Comparison of ENCODE assay signal across 9 mouse cellular contexts in the genomic region with DNA sequence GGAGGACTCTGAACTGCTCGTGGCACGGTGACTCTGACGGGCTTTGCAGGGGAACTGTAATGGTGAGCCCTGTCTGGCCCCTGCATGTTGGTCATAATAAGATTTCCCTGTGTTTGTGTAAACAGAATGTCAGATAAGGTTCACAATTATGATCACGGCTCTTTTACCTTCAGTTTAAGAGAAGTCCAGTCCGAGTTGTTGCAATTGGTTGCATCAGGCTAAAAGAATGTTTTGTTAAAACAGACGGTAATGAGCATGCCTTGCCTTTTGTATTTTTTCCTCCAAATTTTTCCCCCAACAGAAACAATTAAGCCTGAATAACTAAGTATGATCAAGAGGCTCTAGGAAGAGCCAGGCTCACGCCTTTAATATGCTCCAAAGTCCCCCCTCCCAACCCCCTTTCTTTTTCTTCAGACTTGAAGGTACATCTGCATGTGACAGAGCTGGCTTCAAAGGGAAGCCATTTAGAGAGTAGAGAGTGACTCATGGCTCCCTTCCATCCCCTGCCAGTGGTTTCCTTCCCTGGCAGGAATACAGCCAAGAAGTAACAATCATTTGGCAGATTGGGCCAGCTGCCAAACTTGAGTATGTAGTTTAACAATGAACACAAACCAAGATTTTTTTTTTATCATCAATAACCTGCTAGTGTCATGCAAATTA.
A peak's percentile ranks its signal among the peaks of the same experiment; 100 is the strongest.
DNase-seq lines count a peak whose midpoint lies in the region; ATAC-seq and TF ChIP-seq lines count a peak whose summit lies in the region.
"Had no signal": no experiment of that assay in that cellular context is flagged by ENCODE, and none has a peak within 500 bp of the region (broad histone marks: within the 10 kb centered on the region; RNA-seq: fewer than 3 reads in every experiment).

No protein-coding gene starts in this region.

- no peaks in the 10 kb centered on the region for H3K9me3 ChIP-seq in kidney, embryonic 16.5 days (ENCODE audit: low read length)
- H3K9me3 ChIP-seq: limb, embryonic 12.5 days had no signal

- H3ac ChIP-seq in myocyte (ENCODE audit: control insufficient read depth, insufficient read length): no peak overlapping the region

- 48% methylated on average over 7 of the region's 7 CpGs for WGBS in kidney, embryonic 16.5 days

- TF ChIP-seq POLR2A in myocyte (IDR thresholded peaks at IDR 0.05; ENCODE audit: insufficient read length, low read depth): no peak

- no peak overlapping the region for H3K4me2 ChIP-seq in kidney, embryonic 16.5 days (replicated peaks; ENCODE audit: low read depth, low read length)
- H3K4me2 ChIP-seq in myocyte (ENCODE audit: low read depth): peak overlapping the region; percentile 49
- H3K4me2 ChIP-seq: limb, embryonic 12.5 days had no signal

- H3K4me3 ChIP-seq in kidney, embryonic 16.5 days (ENCODE audit: low read length): no peak overlapping the region
- H3K4me3 ChIP-seq in myocyte: no peak overlapping the region
- H3K4me3 ChIP-seq: limb, embryonic 12.5 days had no signal

- H3K27me3 ChIP-seq in kidney, embryonic 16.5 days (ENCODE audit: insufficient read depth, low read length): no peaks in the 10 kb centered on the region
- no peaks in the 10 kb centered on the region for H3K27me3 ChIP-seq in myocyte (ENCODE audit: control insufficient read depth, insufficient read depth, insufficient read length)

- no peaks in the 10 kb centered on the region for H3K36me3 ChIP-seq in kidney, embryonic 16.5 days (ENCODE audit: insufficient read depth, low read length)
- H3K36me3 ChIP-seq in myocyte (ENCODE audit: control insufficient read depth, insufficient read depth): no peaks in the 10 kb centered on the region
- H3K36me3 ChIP-seq: limb, embryonic 12.5 days had no signal

- 0 out of 2 replicates have a peak, but pooled peaks have one; percentile 51 for ATAC-seq in kidney, embryonic 16.5 days (ENCODE audit: low FRiP score, low TSS enrichment)

- H3K9ac ChIP-seq in kidney, embryonic 16.5 days (replicated peaks; ENCODE audit: low read length): no peak overlapping the region
- H3K9ac ChIP-seq: limb, embryonic 12.5 days had no signal

- H3K79me2 ChIP-seq in myocyte (ENCODE audit: control insufficient read depth, insufficient read depth): no peaks in the 10 kb centered on the region

- peak; percentile 23 for DNase-seq in ovary, postnatal 36 days (ENCODE audit: low spot score)
- DNase-seq in ovary, postnatal 10 days (ENCODE audit: low spot score): no peak
- peak; percentile 85 for DNase-seq in adrenal gland, postnatal 14 days
- no peak for DNase-seq in gastrocnemius, postnatal 10 days
- no peak for DNase-seq in layer of hippocampus, postnatal 14 days (ENCODE audit: low spot score in 2 of 2)
- DNase-seq: heart, adult 18-20 months had no signal

- H3K4me1 ChIP-seq in kidney, embryonic 16.5 days (ENCODE audit: insufficient read depth, low read length): no peaks in the 10 kb centered on the region
- H3K4me1 ChIP-seq: limb, embryonic 12.5 days had no signal

- H3K27ac ChIP-seq in kidney, embryonic 16.5 days (ENCODE audit: low read length): no peak overlapping the region
- H3K27ac ChIP-seq: limb, embryonic 12.5 days had no signal

TF ChIP-seq in myocyte, 11 proteins besides CTCF, POLR2A, EP300 and RAD21:
- no peak for TF ChIP-seq MAX (IDR thresholded peaks at IDR 0.05; ENCODE audit: low read depth)
- TF ChIP-seq CEBPB (IDR thresholded peaks at IDR 0.05; ENCODE audit: insufficient read depth, poor library complexity, severe bottlenecking): peak; percentile 99

Comparison
In these comparisons a context has a peak if more than half of its experiments do, and no peak if none do; other contexts are left out.
1. DNase-seq: peak in ovary, postnatal 36 days (single experiment) and adrenal gland, postnatal 14 days (single experiment); none in ovary, postnatal 10 days (single experiment), gastrocnemius, postnatal 10 days (single experiment) and layer of hippocampus, postnatal 14 days (0 of 2).